Mouse (Mus musculus) heart, postnatal 36 days (tissue): ENCODE data around the gene Scn11a. TPM values are rescaled to one million over a fixed set of nuclear protein-coding genes. Genes with fewer than 3 reads are reported as not detected.

Experiments
- DNase-seq, 2 experiments: peaks; one replicate each; pipeline ENCODE4 v3.0.0; 2021 to 2022
- intact Hi-C: fragments of 180-260 bp; cut with DNase I; formaldehyde crosslinking; loops from one replicate; pipeline ENCODE4 v1.15.1; 2025
- total RNA-seq, 2 experiments: library from RNA; stranded (reverse); gene quantifications; 2 replicates each; pipeline ENCODE4 v1.2.3; 2021

Scn11a gene
- total RNA-seq: under 1 TPM in 1 of 2 experiments, not detected in 1; 0.05 TPM

DNA sequence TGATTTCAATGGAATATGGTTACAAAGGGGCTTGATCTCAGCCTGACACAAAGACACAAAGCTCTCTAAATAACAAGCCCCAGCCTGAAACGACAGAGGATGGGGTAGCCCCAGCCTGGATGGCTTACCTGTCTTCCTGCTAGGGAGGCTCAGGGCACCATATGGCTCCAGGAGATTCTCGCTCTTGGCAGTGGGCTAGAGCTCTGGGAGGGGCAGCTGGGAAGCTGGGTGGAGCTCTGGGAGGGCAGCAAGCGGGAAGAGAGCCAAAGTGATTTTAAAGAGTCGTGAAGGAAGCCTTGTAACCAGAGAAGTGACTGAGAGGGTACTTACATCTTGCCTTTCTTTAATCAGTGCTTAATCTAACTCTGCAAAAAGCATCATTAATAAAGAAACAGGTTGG lies at the start of gene Scn11a:
TSS of gene Scn11a (minus strand) at position 160 of the 400 bp plus-strand sequence.
- intact Hi-C loops: no loop called here
- DNase-seq: no peak

DNA sequence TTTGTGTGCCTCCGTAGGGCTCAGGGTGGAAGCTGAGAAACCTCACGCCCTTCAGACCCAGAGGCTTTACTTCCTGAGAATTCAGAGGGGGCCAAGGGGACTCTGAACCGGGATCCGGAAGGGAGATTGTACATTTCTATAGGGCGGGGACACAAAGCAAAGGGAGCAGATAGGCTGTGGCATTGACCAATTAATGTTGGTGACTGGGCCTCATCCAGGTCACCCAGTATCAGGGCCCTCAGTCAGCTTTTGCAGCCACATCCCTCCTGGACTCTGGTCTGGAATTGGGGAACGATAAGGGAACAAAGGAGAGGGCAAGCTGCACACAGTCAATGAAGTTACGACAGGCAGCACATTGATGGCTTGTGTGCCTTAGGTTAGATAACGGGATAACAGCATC lies 28.9 kb upstream of the Scn11a start:
- intact Hi-C loops: no loop called here
- DNase-seq: no peak

DNA sequence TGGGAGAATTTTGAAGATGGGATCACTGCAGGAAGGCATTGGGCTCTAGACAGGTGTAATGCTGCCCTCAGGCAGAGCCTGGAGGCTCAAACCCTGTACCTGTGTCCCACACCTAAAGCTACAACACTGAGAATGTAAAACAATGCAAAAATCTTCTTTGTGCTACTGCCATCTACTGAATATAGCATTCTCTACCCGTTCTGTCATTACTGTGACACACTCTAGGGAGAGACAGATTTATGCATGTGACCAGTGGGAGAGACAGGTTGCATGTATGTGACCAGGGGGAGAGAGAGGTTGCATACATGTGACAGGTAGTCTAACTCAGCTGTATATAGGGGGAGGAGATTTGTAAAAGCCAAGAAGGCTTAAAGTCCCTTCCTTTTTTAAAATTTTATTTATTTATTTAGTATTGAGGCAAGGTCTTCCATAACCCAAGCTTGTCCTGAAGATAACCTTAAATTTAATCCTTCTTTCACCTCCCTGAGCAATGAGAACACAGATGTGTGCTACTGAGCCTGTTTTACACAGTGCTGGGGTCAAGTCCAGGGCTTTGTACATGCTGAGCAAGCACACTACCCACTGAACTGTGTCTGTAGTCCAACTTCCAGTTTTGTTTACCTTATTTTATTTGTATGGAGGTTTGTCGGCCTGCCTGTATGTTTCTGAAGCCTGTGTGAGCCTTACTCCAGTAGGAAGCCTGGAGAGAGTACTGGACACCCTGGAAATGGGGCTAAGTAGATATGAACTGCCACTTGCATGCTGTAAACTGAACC lies 28.0 kb upstream of the Scn11a start:
- intact Hi-C loops: no loop called here
- no peak for DNase-seq

DNA sequence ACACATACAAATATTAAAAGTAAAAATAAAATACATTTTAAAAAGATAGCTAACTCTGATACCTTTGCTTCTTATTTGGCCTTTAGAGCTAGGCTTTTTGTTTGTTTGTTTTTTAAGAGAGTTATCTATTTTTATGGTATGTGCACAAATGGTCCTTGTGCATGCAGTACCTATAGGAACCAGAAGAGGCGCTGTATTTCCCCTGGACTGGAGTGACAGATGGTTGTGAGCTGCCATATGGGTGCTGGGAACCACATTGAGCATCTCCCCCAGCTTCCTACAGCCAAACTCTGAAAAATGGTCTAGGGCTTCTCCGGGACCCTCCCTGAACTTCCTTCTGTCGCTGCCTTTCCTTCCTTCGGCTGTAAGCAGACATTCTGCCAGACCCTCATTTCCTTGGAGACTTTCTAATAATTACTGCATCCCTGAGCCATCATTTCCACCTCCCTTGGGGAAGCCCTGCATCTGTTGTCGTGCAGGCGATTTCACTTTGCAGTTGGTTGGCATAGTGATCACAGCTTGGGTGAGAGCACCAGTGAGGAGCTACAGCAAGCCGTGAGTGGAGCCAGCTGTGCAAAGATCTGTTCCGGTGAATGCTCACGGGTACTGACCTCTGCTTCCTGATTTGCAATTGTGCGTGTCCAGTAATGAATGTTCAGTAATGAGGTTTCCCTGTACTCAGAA lies 27.2 kb upstream of the Scn11a start:
- intact Hi-C loops: no loop called here
- no peak for DNase-seq

DNA sequence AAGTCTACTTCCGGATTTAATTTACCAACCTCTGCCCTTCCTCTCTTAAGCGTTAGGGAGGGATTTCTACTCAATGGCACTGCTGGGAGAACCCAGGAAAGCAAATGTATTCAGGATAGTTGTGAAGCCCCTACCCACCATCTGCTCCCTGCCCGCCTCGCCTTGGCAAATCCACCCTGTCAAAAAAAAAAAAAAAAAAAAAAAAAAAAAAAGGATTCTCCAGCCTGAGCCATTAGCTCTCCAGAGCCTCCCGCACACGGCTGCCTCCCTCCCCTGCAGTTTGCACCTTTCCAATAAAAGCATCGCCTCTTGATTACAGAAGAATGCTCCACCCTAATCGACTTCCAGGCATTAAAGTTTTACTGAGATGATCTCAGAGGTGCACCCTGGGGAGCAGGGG lies 24.0 kb upstream of the Scn11a start:
- intact Hi-C loops: no loop called here
- no peak for DNase-seq

DNA sequence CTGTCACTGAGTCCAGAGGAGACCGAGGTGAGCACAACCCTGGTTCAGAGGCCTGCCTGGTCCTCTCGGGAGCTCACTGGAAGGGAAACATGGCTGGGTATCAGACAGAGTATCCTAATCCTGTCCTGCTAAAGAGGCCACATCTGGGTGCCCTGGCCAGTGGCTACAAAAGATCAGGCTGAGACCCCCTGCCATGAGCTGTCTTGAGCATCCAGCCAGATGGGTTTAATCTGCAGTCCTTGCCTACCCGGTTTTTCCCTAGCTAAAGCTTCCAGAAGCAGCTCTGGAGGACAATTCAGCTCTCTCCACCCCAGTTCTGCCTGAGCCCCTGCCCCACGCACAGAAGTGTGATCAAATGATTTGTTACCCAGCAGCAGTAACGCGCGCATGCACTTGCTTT lies 23.4 kb upstream of the Scn11a start:
- intact Hi-C loops: no loop called here

DNA sequence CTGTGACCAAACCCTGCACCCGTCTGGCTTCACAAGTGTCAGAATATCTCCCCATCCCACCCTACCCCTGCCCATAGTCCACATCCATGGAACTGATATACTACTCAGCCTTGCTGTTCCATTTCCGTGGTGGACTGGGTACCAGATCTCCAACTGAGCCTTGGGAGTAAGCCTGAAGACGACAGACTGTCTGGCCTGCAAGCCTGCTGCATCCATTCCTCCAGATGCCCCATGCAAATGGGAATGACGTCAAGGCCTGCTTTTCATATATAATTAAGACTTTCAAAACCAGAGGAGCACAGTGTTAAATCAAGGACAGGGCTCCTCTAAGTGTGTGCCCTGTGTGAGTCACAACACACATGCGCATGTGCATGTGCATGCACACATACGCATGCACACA lies 21.9 kb upstream of the Scn11a start:
- DNase-seq: no peak

More for the DNA sequence above, 23.4 kb upstream of the Scn11a start:
- no peak for DNase-seq

DNA sequence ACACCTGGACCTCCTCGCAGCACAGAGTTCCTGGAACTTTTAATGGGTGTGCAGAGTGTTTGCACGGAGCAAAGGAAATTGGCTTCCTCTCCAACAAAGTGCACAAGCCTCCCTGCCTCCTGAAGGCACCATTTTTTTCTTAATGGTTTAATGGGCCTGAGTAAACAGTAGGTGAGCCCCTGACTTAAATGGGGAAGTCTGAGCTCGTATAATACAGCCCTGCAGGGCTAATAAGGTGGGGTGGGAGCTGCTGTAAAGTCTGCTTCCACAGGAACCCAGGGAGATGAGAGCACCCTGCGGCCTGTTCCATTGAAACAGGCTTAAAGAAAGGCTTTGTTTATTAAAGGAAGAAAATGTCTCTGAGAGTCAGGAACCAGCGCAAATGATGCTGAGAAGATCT lies 19.5 kb upstream of the Scn11a start:
- DNase-seq: no peak
- intact Hi-C loops: no loop called here

More for the DNA sequence above, 21.9 kb upstream of the Scn11a start:
- intact Hi-C loops: no loop called here

DNA sequence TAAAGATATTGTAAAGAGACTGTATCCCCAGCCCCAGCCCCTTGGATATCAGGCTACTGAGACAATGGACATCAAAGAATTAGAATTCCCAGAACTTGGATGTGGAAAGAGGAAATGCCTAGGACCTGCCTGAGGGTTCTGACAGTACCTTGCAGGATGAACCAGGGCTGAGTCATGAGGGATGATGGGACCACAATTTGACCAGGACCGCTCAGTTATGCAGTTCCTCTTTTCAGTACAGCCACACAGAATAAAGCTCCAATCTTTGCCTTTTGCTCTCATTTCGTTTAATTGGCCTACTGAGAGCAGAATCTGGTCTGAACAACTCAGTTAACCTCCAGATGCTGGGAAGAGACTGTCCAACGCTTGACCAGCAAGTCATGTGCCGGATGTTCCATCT lies 18.3 kb upstream of the Scn11a start:
- intact Hi-C loops: no loop called here
- DNase-seq: no peak

DNA sequence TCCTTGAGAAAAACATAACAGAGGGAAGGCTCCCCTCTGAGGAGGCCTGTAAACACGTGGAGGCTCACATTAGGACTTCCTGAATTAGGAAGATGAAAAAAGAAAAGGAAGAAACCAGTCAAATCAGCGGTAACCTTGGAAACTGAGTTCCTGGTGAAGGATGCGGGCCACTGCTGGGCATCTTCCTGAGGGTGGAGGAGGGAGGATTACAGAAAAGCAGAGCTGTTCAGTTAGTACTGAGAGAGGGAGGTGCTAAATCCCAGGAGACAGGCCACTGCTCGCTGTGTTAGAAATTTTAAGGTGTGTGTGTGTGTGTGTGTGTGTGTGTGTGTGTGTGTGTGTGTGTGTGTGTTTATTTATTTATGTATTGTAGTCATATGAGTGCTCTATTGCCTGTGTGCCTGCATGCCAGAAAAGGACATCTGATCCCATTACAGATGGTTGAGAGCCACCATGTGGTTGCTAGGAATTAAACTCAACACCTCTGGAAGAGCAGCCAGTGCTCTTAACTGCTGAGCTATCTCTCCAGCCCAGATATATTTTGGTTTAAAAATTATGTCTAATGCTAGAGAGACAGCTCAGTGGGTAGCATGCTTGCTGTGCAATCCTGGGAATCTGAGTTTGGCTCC lies 17.4 kb upstream of the Scn11a start:
- DNase-seq: no peak
- intact Hi-C loops: no loop called here

DNA sequence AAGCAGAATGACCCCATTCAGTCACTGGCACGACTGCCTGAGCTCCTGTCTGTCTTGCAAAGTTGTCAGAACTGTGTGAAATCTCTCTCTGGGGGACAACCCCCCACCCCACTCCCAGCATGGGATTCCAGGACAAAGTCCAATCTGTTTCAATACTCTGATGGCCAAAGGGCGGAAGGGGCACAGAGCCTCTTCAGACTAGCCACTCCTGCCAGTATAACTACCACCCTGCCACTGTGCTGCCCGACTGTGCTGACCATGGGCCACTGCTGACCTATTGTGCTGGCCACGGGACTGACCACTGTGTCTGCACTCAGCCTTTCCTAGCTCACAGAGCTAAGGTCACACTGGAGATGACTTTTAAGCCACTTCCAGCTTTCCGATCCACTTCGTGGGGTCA lies 16.8 kb upstream of the Scn11a start:
- DNase-seq: no peak
- intact Hi-C loops: no loop called here

DNA sequence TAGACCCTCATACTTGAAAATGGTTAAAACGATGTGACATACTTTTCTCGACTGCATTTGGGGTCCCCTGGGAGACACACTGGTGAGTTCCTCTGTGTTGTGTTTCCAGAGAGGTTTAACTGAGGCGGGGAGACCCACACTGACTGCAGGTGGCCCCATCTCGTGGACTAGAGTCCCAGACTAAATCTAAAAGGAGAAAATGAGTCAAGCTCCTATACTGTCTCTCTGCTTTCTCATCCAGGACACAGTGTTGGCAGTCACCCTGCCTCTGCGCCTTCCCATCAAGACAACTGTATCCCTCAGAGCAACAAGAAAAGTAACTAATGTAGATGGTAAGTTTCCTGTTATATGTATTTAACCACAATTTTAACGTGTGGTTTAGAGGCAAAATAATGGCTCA lies 15.9 kb upstream of the Scn11a start:
- no peak for DNase-seq
- intact Hi-C loops: no loop called here

DNA sequence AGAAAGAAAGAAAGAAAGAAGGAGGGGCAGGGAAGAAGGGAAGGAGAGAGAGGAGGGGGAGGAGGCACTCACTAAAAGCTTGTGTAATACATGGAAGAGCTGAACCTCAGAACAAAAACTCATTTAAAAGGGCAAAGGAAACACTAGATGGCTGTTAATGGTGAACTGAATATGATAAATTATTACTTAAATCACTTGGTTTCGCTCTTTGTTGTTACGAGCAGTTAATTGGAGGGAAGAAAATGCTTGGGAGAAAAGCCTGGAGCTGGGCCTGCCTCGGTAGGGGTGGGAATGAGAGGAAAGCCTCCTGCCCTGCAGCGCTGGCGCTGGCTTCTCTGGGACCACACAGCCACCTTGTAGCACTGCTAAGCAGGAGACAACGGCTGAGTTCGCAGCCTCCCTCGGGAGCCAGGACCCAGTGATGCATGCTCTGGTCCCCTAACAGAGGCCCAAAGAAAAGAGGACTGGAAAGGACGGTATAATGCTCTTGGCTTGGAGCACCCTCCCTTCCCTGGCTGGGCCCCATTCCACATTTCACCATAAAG lies 10.4 kb upstream of the Scn11a start:
- DNase-seq: no peak
- intact Hi-C loops: no loop called here

DNA sequence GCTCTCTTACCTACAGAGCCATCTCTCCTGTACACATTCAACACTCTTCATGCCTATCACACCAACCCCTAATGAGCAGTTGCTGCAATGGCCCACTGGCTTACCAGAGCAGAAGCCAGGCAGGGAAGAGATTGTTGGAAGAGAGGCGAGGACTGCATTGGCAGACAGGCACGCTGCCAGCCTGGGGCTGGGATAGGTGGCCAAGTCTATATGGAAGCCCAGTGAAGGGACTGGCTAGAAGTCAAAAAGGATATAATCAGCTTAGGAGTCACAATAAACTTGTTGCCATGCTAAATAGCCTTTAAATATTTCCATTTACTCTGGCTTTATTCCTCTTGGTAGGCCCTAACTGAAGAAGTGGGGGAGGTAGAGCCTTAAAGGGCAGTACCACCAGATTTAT lies 5.7 kb upstream of the Scn11a start:
- no peak for DNase-seq
- intact Hi-C loops: no loop called here

DNA sequence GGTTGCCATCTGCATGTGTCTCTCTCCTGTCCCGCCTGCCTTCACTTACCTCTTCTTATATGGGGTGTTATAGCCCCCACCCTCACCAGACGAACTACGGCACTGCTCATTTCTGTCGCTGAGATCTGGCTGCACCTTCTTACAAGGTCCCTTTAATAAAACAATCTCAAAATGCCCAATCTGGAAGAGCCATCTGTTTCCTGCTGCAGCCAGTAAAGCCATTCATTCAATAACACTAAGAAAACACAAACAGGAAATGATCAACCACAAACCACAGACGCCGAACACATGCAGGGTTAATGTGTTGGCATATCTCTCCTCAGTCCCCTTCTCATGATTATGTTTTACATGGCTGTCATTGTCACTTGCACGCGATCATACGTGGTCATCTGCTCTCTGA lies 1.5 kb downstream of the Scn11a start:
- DNase-seq: no peak
- intact Hi-C loops: no loop called here

DNA sequence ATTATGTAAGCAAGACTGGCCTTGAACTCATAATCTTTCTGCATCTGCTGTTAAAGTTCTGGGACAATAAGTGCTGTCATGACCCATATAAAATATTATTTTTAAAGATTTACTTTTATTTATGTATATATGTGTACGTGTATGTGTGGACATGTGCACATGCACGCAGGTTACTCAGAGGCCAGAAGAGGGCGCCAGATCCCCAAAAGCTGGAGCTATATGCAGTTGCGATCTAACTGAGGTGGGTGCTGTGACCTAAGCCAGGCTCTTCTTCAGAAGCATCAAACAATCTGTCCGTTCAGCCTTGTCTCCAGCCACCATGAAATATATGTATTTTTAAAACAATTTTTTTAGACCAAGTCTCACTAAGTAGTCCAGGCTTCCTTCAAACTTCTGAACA lies 11.6 kb downstream of the Scn11a start:
- no peak for DNase-seq
- intact Hi-C loops: no loop called here

DNA sequence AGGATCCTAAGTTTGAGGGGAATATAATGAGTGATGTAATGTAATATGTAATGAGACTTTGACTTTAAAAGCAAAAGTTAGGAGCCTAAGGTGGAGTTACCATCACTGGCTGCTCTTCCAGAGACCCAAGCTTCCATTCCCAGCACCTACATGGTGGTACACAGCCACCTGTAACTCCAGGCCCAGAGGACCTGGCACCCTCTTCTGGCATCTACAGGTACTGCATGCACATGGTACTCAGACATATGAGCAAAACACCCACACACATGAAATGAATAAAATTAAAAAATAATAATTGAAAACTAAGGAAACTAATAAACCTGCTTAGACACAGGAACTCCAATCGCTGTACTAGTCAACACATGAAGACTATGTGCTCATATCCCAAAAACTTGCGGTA lies 18.8 kb downstream of the Scn11a start:
- intact Hi-C loops: no loop called here
- DNase-seq: no peak

DNA sequence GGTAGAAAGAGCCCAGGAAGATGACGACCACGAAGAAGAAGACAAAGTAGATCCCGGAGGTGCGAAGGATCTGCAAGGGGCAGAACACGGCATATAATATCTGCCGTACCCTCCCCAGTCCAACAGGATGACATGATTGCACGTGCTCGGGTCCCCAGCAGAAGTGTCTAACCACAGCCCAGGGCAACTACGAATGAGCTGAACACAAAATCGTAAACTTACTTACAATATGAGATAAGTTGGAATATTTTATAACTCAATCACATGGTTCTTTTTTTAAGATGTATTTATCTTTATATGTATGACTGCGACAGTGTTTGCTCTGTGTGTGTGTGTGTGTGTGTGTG lies 20.8 kb downstream of the Scn11a start:
- intact Hi-C loops: no loop called here
- no peak for DNase-seq

DNA sequence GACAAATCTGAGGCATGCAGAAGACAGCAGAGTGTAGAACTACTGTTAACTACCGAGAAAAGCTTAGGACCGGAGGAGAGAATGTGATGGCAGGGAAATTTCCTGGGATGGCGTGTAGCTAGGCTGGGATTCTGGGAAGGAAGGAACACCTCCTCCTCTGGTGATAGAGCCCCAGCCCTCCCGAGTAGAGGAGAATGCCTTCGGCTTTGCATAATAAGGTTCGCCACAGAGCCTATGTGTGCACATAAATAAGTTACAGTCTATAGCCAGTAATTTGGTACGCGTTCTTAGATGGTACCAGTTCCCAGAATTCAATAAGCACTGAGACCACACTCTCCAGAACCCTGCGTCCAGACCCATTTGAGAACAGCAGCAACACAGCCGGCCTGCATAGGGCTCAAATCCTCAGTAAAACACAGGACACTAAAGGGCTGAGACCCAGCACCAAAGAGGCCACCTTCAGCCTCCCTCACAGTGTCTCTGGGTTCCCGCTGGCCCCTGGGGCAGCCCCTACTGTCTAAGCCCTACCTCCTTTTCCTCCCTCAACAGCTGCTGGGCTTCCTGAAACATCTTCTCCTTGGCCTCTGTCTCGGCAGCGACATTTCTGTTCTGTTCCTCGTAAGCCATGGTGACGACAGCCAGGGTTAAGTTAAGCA lies 21.3 kb downstream of the Scn11a start:
- intact Hi-C loops: no loop called here
- no peak for DNase-seq

DNA sequence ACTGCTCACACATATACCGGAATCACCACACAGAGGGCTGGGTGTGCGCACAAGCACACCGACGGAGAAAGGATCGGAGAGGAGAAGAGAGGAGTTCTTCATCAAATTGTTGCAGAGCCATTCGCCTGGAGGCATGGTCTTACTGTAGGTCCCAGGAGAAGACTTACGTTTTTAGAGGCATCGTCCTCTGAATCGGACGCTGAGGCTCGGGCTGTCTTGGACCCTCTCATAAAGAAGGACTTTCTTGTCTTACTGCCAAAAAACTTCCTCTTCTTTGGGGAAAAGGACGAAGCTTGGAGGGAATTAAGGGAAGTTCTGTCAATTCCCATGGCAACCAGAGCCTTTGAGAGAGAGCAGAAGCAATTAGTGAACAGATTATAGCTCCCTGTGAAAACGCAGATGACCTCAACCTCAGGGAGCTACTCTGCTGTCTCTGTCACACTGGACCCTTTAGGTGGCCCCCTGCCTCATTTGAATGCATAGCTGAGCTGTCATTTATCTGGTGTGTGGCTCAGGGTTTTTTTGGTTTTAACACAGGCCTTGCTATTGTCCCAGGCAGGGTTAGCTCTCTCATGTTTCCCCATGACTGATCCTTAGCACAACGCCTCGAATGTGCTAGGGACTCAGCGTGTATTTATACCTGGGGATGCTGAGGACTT lies 22.0 kb downstream of the Scn11a start:
- intact Hi-C loops: no loop called here
- no peak for DNase-seq

DNA sequence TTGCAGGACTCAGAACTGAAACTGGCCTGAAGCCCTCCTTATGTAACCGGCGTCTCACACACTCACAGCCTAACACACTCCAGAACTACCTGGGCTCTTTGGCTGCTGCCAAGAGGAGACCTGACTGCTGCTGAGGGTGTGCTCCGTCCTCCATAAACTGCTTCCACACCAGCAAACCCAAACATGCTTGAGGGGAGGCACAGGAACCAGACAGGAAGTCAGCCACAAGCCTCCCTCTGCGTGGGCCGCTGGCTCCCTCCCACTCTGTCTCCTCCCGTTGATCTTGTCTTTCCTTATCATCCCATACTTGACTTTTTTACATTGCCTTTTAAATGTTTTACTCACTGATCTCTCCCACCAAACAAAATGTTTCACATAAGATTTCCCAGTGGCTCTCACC lies 23.8 kb downstream of the Scn11a start:
- no peak for DNase-seq
- intact Hi-C loops: no loop called here
